Comparison of ENCODE assay signal across 8 mouse cellular contexts in genomic region chr17:83288143-83288492, GRCm38 (mm10).
DNase-seq lines count a peak whose midpoint lies in the region; ATAC-seq lines count a peak whose summit lies in the region.

No protein-coding gene starts in this region.

- H3K9me3 ChIP-seq in embryonic facial prominence, embryonic 11.5 days (replicated peaks; ENCODE audit: control insufficient read depth, low read length), result no peaks in the 10 kb centered on the region
- H3K9me3 ChIP-seq in heart, embryonic 12.5 days (replicated peaks), result no peaks in the 10 kb centered on the region
- H3K9me3 ChIP-seq in neural tube, embryonic 15.5 days (replicated peaks), result no peaks in the 10 kb centered on the region

- no peak overlapping the region for H3K4me3 ChIP-seq in embryonic facial prominence, embryonic 11.5 days (ENCODE audit: low read depth, low read length)
- H3K4me3 ChIP-seq in heart, embryonic 12.5 days, result no peak overlapping the region
- H3K4me3 ChIP-seq in neural tube, embryonic 15.5 days (replicated peaks), result no peak overlapping the region

- H3K4me2 ChIP-seq in embryonic facial prominence, embryonic 11.5 days (ENCODE audit: low read depth, low read length), result no peak overlapping the region
- peak overlapping the region; percentile 54 for H3K4me2 ChIP-seq in heart, embryonic 12.5 days
- peak overlapping the region; percentile 8; the same call in 1 of the 2 replicates for H3K4me2 ChIP-seq in neural tube, embryonic 15.5 days

- ATAC-seq in embryonic facial prominence, embryonic 11.5 days (replicated peaks; ENCODE audit: insufficient number of reproducible peaks, low FRiP score, low TSS enrichment, low read depth), result peak; percentile 66
- ATAC-seq in heart, embryonic 12.5 days (ENCODE audit: insufficient number of reproducible peaks, low FRiP score), result peak; percentile 77
- peak; percentile 73 for ATAC-seq in neural tube, embryonic 15.5 days (ENCODE audit: low FRiP score)
- ATAC-seq in erythroblast, adult 5-6 weeks (replicated peaks; ENCODE audit: low FRiP score, poor library complexity, severe bottlenecking), result no peak

- H3K36me3 ChIP-seq in embryonic facial prominence, embryonic 11.5 days (replicated peaks; ENCODE audit: control insufficient read depth, insufficient read depth, low read depth, low read length), result no peaks in the 10 kb centered on the region
- no peaks in the 10 kb centered on the region for H3K36me3 ChIP-seq in heart, embryonic 12.5 days
- no peaks in the 10 kb centered on the region for H3K36me3 ChIP-seq in neural tube, embryonic 15.5 days

- no peaks in the 10 kb centered on the region for H3K27me3 ChIP-seq in embryonic facial prominence, embryonic 11.5 days (ENCODE audit: control insufficient read depth, insufficient read depth, low read length)
- no peaks in the 10 kb centered on the region for H3K27me3 ChIP-seq in heart, embryonic 12.5 days (replicated peaks)
- H3K27me3 ChIP-seq in neural tube, embryonic 15.5 days (replicated peaks), result no peaks in the 10 kb centered on the region

- no peak overlapping the region for H3K27ac ChIP-seq in embryonic facial prominence, embryonic 11.5 days (replicated peaks; ENCODE audit: low read depth, low read length)
- H3K27ac ChIP-seq in heart, embryonic 12.5 days (ENCODE audit: poor library complexity, severe bottlenecking), result peak overlapping the region; percentile 33; the same call in 1 of the 2 replicates
- H3K27ac ChIP-seq in neural tube, embryonic 15.5 days (replicated peaks), result peak overlapping the region; percentile 72

- 14% methylated on average over 7 of the region's 7 CpGs for WGBS in embryonic facial prominence, embryonic 11.5 days
- 5% methylated on average over 7 of the region's 7 CpGs for WGBS in heart, embryonic 12.5 days
- 12% methylated on average over 7 of the region's 7 CpGs for WGBS in neural tube, embryonic 15.5 days

- H3K9ac ChIP-seq in embryonic facial prominence, embryonic 11.5 days (replicated peaks; ENCODE audit: low read length), result no peak overlapping the region
- H3K9ac ChIP-seq in heart, embryonic 12.5 days, result 0 out of 2 replicates have a peak overlapping the region, but pooled peaks have one; percentile 4
- 0 out of 2 replicates have a peak overlapping the region, but pooled peaks have one; percentile 11 for H3K9ac ChIP-seq in neural tube, embryonic 15.5 days (replicated peaks)

- H3K4me1 ChIP-seq in embryonic facial prominence, embryonic 11.5 days (ENCODE audit: control insufficient read depth, insufficient read depth, low read length), result no peaks in the 10 kb centered on the region; the same call in 1 of the 2 replicates
- H3K4me1 ChIP-seq in heart, embryonic 12.5 days (replicated peaks), result peaks cover 11% of the 10 kb centered on the region
- H3K4me1 ChIP-seq in neural tube, embryonic 15.5 days, result peaks cover 12% of the 10 kb centered on the region

- DNase-seq in adrenal gland, postnatal 14 days, result peak; percentile 37
- no peak for DNase-seq in adrenal gland, adult 18-20 months (ENCODE audit: low spot score in 2 of 2)
- peak; percentile 64 for DNase-seq in embryonic facial prominence, embryonic 11.5 days (ENCODE audit: low spot score)
- DNase-seq in kidney, postnatal 10 days, result peak; percentile 61
- DNase-seq in ovary, postnatal 14 days (ENCODE audit: low spot score), result no peak

Comparison
In these comparisons a context has a peak if more than half of its experiments do, and no peak if none do; other contexts are left out.
1. DNase-seq: peak in adrenal gland, postnatal 14 days (single experiment), embryonic facial prominence, embryonic 11.5 days (single experiment) and kidney, postnatal 10 days (single experiment); none in adrenal gland, adult 18-20 months (0 of 2) and ovary, postnatal 14 days (single experiment).